Mouse (Mus musculus) stomach, embryonic 16.5 days (tissue): ENCODE measurements at regions not wholly inside any gene's neighbourhood (a gene's known extent, or its start where the extent isn't known, plus 50 kb on each side); places are given as distances from the start of the nearest gene placed in this dataset.

Source experiments
- ATAC-seq: fragments of 200-750 bp; cut with Nextera tagmentation; 2 replicates; pipeline ENCODE4 v1.8.0; 2017; ENCODE audit warnings: moderate number of reproducible peaks, moderate TSS enrichment; ENCODE audit not compliant: insufficient read depth, low FRiP score
- H3K27ac ChIP-seq: fragments of 300-500 bp; sonication (generic); 2 replicates; pipeline ENCODE4 v1.5.1; 2014; ENCODE audit warnings: low read length
- H3K27me3 ChIP-seq: fragments of 300-500 bp; sonication (generic); 2 replicates; pipeline ENCODE4 v1.6.1; 2014; ENCODE audit warnings: low read length, control low read depth, mixed read lengths; ENCODE audit not compliant: control insufficient read depth, insufficient read depth
- H3K36me3 ChIP-seq: fragments of 300-500 bp; sonication (generic); 2 replicates; pipeline ENCODE4 v1.6.1; 2014; ENCODE audit warnings: low read length; ENCODE audit not compliant: control insufficient read depth, insufficient read depth
- H3K4me1 ChIP-seq: fragments of 300-500 bp; sonication (generic); 2 replicates; pipeline ENCODE4 v1.6.1; 2014; ENCODE audit warnings: low read length, control low read depth, mixed read lengths; ENCODE audit not compliant: control insufficient read depth, insufficient read depth
- H3K4me2 ChIP-seq: fragments of 300-500 bp; sonication (generic); 2 replicates; pipeline ENCODE4 v1.6.1; 2014; ENCODE audit warnings: low read depth, low read length, mixed read lengths
- H3K4me3 ChIP-seq: fragments of 300-500 bp; sonication (generic); replicated peaks from 2 replicates; pipeline ENCODE4 v1.5.1; 2014; ENCODE audit warnings: mild to moderate bottlenecking, low read length
- H3K9ac ChIP-seq: fragments of 300-500 bp; sonication (generic); 2 replicates; pipeline ENCODE4 v1.6.1; 2014; ENCODE audit warnings: low read length
- H3K9me3 ChIP-seq: fragments of 300-500 bp; sonication (generic); replicated peaks from 2 replicates; pipeline ENCODE4 v1.6.1; 2016; ENCODE audit warnings: low read length, control low read depth; ENCODE audit not compliant: control insufficient read depth
- WGBS: fragments of 180-500 bp; shearing (Covaris S2); extraction: QIAGEN DNeasy Blood & Tissue Kit; methylation state at CpG from one replicate; pipeline ENCODE4 v1.1.7; 2014; 5-methylcytosine and 5-hydroxymethylcytosine counted together

DNA sequence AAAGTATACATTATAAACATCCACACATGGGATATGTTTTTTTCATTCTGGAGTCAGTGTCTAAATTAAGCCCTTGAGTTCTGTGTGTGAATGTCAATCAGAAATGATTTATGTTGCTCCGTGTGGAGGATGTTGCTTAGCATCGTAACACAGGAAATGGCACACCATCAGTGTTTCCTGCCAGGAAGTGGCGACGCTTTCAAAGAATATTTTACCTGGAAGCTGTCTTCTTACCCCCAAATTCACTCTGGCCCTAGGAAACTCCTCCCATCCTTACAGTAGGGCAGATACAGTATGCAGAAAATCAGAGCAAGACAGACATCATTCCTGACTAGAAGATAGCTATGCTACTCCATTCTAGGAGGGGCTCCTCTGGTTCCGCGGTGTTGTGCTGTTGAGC is 145.1 kb upstream of the L3mbtl3 start:
- no peak overlapping the region for H3K27ac ChIP-seq
- 66% methylated on average over 6 of the region's 6 CpGs for WGBS
- ATAC-seq = no peak

DNA sequence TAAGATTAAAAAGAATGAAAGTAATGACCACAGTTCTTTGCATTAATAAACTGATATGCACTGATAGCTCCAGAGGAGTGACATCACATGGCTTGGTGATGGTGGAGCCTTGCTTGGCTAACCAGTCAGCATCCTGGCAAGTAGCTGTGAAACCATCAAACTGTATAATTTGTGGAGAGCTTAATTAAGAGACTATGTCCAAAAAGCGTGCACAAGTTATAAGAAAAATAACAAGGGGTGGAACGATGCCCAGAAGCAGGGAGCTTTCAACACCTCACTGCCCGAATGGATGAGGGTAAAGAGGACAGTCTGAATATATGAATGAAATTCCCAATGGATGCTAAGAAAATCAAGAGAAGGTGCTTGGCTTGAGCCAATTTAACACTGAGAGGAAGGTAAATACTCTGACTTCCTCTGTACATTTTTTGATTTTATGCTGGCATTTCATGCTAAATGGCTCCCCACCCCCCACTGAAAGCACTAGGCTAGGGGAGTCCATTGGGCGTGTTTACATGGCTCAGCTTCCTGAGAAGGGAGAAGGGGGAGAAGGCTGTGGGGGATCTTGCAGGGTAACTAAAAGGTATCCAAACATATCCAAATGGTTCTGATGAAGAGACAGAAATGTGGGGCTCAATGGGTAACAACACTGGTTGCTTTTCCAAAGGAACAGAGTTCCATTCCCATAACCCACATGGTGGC is 150.2 kb upstream of the L3mbtl3 start:
- Histone ChIP-seq H3K9me3 (no peaks in the 10 kb centered on the region), H3K4me3 (no peak overlapping the region), H3K4me2 (no peak overlapping the region), H3K27me3 (no peaks in the 10 kb centered on the region), H3K9ac (no peak overlapping the region), H3K36me3 (no peaks in the 10 kb centered on the region), H3K27ac (no peak overlapping the region), H3K4me1 (no peaks in the 10 kb centered on the region)
- WGBS = 81% methylated on average over 4 of the region's 4 CpGs
- no peak for ATAC-seq

More for the DNA sequence above, 145.1 kb upstream of the L3mbtl3 start:
- no peaks in the 10 kb centered on the region for H3K9me3 ChIP-seq
- no peak overlapping the region for H3K9ac ChIP-seq
- H3K36me3 ChIP-seq = no peaks in the 10 kb centered on the region
- no peaks in the 10 kb centered on the region for H3K27me3 ChIP-seq
- H3K4me1 ChIP-seq = no peaks in the 10 kb centered on the region
- no peak overlapping the region for H3K4me3 ChIP-seq
- H3K4me2 ChIP-seq = no peak overlapping the region

GRCm38 (mm10) chr10:26540189-26540588 is 164.4 kb upstream of the L3mbtl3 start:
- Histone ChIP-seq H3K4me2 (no peak overlapping the region), H3K36me3 (no peaks in the 10 kb centered on the region), H3K9ac (no peak overlapping the region), H3K27me3 (no peaks in the 10 kb centered on the region), H3K27ac (no peak overlapping the region), H3K4me1 (no peaks in the 10 kb centered on the region), H3K4me3 (no peak overlapping the region), H3K9me3 (no peaks in the 10 kb centered on the region)
- ATAC-seq = no peak

- ATAC-seq = no peak
- Histone ChIP-seq H3K4me3 (no peak overlapping the region), H3K27ac (no peak overlapping the region), H3K9ac (no peak overlapping the region), H3K27me3 (no peaks in the 10 kb centered on the region), H3K4me1 (no peaks in the 10 kb centered on the region), H3K9me3 (no peaks in the 10 kb centered on the region), H3K4me2 (no peak overlapping the region), H3K36me3 (no peaks in the 10 kb centered on the region)
- WGBS = 81% methylated on average over 1 of the region's 1 CpGs
These were observed 168.3 kb upstream of the L3mbtl3 start for GRCm38 (mm10) chr10:26544061-26544460.

GRCm38 (mm10) chr10:26544796-26545195 is 169.0 kb upstream of the L3mbtl3 start:
- no peak for ATAC-seq
- no peak overlapping the region for H3K9ac ChIP-seq
- H3K4me1 ChIP-seq = no peaks in the 10 kb centered on the region
- WGBS = 51% methylated on average over 1 of the region's 1 CpGs
- no peaks in the 10 kb centered on the region for H3K9me3 ChIP-seq
- H3K4me2 ChIP-seq = no peak overlapping the region
- no peaks in the 10 kb centered on the region for H3K27me3 ChIP-seq
- no peaks in the 10 kb centered on the region for H3K36me3 ChIP-seq
- H3K27ac ChIP-seq = no peak overlapping the region
- no peak overlapping the region for H3K4me3 ChIP-seq

GRCm38 (mm10) chr10:26556246-26556645 is 180.5 kb upstream of the L3mbtl3 start:
- no peak for ATAC-seq
- no peaks in the 10 kb centered on the region for H3K27me3 ChIP-seq
- H3K9me3 ChIP-seq = no peaks in the 10 kb centered on the region
- H3K9ac ChIP-seq = no peak overlapping the region
- H3K4me1 ChIP-seq = no peaks in the 10 kb centered on the region
- no peaks in the 10 kb centered on the region for H3K36me3 ChIP-seq
- no peak overlapping the region for H3K4me2 ChIP-seq
- WGBS = 87% methylated on average over 8 of the region's 8 CpGs
- H3K27ac ChIP-seq = no peak overlapping the region
- no peak overlapping the region for H3K4me3 ChIP-seq

- Histone ChIP-seq H3K36me3 (no peaks in the 10 kb centered on the region), H3K4me1 (no peaks in the 10 kb centered on the region), H3K9me3 (no peaks in the 10 kb centered on the region), H3K27ac (no peak overlapping the region), H3K27me3 (no peaks in the 10 kb centered on the region), H3K4me2 (no peak overlapping the region), H3K4me3 (no peak overlapping the region), H3K9ac (no peak overlapping the region)
- WGBS = 47% methylated on average over 1 of the region's 1 CpGs
- ATAC-seq = no peak
These were observed 182.3 kb upstream of the L3mbtl3 start for GRCm38 (mm10) chr10:26558118-26558517.

DNA sequence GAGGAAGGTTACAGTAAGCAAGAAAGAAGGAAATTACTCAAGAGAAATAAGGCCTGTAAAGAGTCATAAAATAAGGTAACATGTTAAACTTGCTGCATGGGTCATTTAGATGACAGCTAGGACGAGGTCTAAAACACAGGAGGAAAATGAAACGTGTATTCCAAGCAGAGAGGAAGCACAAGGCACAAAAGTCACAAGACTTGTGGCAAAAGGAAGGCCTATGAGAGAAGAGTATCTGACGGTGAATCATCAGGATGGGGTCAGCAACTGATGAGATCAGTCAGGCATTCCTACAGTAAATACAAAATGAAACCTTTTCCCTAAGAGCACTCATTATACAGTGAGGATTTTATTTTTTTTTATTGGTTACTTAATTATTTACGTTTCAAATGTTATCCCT is 183.6 kb upstream of the L3mbtl3 start:
- WGBS = 66% methylated on average over 4 of the region's 4 CpGs

DNA sequence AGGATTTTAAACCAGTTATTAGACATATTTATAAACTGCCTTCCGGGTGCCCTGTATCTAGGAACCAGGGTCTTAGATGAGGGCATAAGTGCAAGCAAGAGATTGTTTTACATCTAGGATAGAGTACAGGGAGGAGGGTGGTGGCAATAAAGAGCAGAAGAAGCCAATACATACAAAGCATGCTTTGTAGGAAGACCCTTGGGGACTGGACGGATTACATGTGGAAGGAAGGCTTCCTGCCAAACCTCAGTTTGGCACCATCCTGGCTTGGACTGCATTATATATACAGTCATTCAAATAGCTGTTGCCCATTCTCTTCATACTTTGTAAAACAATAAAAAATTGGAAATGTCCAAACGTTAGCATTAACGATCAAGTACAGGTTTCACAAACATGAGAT is 184.7 kb upstream of the L3mbtl3 start:
- no peak overlapping the region for H3K4me2 ChIP-seq
- no peak for ATAC-seq
- no peak overlapping the region for H3K4me3 ChIP-seq
- 66% methylated on average over 4 of the region's 4 CpGs for WGBS
- no peak overlapping the region for H3K9ac ChIP-seq
- H3K9me3 ChIP-seq = no peaks in the 10 kb centered on the region
- no peak overlapping the region for H3K27ac ChIP-seq
- H3K4me1 ChIP-seq = no peaks in the 10 kb centered on the region; the same call in 1 of the 2 replicates
- H3K36me3 ChIP-seq = no peaks in the 10 kb centered on the region
- H3K27me3 ChIP-seq = no peaks in the 10 kb centered on the region

More for the DNA sequence above, 183.6 kb upstream of the L3mbtl3 start:
- H3K4me3 ChIP-seq = no peak overlapping the region
- no peaks in the 10 kb centered on the region for H3K9me3 ChIP-seq
- H3K9ac ChIP-seq = no peak overlapping the region
- H3K27ac ChIP-seq = no peak overlapping the region
- H3K4me1 ChIP-seq = no peaks in the 10 kb centered on the region; the same call in 1 of the 2 replicates
- no peak overlapping the region for H3K4me2 ChIP-seq
- no peaks in the 10 kb centered on the region for H3K27me3 ChIP-seq
- H3K36me3 ChIP-seq = no peaks in the 10 kb centered on the region
- no peak for ATAC-seq
